Mouse (Mus musculus) kidney, postnatal 25 days (tissue): ENCODE measurements around the gene Kif13a.

Source experiments
- DNase-seq, 2 experiments: peaks; one replicate each; pipeline ENCODE4 v3.0.0; 2021; ENCODE audit warnings: mixed read lengths in 2 of 2

The Kif13a gene

DNA sequence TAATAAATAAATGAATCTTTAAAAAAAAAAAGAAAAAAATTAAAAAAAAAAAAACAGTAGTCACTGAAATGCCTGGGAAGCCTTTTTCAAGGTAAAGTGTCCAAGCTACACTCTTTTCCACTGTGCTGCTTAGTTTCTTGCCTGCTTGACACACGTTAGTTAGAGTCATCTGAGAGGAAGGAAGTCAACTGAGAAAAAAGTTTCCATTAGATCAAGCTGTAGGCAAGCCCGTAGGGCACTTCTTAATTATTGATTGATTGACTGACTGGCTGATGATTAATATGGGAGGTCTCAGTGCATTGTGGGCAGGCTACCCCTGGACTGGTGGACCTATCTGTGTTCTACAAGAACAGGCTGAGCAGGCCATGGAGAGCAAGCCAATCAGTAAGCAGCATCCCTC, 9.9 kb downstream of the Kif13a start:
- DNase-seq, result no peak

- no peak for DNase-seq
Measured at GRCm38 (mm10) chr13:46918509-46918908, 11.2 kb downstream of the Kif13a start.

GRCm38 (mm10) chr13:46911960-46912359, 17.7 kb downstream of the Kif13a start:
- no peak for DNase-seq

GRCm38 (mm10) chr13:46911018-46911419, 18.6 kb downstream of the Kif13a start:
- DNase-seq, result no peak

DNA sequence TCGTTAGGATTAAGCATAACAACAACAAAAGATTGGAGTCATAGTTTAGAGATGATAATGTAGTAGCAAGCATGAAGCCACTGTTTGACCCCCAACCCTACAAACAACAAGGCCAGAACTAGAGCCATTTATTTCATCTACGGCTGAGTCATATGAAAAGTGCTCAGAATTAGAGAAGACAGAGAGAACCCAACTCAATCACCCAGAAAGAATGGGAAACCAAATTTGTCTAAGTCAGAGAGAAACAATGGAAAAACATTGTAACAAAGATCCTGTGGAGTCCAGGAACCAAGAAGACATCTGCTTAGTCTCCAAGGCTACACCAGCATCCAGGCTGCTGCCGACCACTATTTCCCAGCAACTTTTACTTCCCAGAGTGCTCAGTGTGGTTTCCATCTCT, 19.7 kb downstream of the Kif13a start:
- DNase-seq, result no peak

DNA sequence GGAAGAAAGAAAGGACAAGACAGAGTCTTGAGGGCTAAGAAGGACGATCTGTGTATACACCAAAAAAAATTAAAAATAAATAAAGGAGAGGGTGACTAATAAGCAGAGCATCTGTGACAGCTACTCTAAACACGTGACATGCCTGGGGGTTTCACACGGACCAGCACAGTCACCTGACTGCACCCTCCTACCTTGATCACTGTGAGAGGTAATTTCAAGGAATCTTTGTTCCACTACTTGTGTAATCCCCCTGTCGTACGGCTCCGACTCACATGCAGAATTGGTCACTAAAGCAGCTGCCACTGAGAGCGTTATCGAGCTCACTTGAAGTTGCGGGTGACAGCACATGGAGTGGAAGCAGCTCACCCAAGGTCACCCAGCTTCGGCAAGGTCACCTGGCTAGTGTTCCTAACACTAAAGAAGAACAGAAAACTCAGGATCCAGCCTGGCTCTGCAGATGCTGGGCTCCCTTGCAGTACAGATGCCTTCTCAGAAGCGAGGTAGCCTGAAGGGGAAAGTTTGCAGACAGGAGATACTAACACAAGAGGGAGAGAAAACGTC, 20.6 kb downstream of the Kif13a start:
- DNase-seq, result no peak

GRCm38 (mm10) chr13:46908387-46908786, 21.3 kb downstream of the Kif13a start:
- no peak for DNase-seq

DNA sequence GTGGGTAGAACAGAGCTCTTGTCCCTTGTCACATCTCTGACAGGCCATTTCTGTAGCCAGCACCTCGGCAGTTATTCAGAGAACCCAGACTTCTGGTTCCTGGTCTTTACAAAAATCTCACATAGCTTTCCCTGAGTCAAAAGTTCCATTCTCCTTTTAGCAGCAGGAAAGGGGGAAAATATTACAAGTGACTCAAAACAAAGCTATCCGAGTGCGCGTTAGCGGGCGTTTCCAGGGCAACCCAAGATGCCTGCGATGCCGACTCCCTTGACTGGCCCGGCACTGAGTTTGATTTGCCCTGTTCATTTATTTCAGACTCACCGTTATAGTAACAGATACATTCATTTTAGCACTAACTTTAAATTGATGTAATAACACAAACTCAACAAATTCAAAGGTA, 21.8 kb downstream of the Kif13a start:
- DNase-seq, result no peak

DNA sequence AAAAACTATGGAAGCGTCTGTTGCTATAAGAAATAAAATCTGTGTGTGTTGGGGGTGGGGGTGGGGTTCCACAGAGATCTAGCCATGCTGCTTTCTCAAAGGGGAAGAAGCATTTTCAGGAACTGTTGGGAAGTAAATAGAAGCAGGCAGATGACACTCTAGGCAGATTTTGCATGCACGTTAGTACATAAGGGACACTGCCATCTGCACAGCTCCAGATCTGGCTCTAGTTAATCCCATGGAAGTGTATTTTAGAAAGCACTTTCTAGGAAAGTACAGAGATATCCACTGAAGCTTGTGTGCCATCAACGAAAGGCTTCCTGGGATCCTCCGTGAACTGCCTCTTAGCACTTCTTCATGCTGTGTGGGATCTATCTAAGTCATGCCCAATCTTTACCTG, 22.6 kb downstream of the Kif13a start:
- DNase-seq, result no peak

DNA sequence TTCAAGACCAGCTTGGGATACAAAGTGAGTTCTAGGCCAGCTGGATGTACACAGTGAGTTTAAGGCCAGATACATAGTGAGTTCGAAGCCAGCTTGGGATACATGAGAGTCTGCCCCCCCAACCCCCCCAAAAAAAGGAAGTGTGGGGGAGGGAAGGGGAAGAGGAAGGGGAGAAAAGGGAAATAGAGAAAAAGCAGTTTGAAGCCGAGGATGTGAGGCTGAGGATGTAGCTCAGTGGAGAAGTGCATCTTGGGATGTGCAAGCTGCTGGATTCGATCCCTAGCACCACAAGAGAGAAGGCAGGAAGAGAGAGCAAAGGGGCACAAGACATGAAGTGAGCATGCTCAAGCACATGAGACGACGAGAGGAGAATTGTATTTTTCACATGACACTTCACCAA, 23.7 kb downstream of the Kif13a start:
- no peak for DNase-seq

GRCm38 (mm10) chr13:46904982-46905621, 24.6 kb downstream of the Kif13a start:
- peak in 1 of 2 experiments; percentile 25 for DNase-seq

DNA sequence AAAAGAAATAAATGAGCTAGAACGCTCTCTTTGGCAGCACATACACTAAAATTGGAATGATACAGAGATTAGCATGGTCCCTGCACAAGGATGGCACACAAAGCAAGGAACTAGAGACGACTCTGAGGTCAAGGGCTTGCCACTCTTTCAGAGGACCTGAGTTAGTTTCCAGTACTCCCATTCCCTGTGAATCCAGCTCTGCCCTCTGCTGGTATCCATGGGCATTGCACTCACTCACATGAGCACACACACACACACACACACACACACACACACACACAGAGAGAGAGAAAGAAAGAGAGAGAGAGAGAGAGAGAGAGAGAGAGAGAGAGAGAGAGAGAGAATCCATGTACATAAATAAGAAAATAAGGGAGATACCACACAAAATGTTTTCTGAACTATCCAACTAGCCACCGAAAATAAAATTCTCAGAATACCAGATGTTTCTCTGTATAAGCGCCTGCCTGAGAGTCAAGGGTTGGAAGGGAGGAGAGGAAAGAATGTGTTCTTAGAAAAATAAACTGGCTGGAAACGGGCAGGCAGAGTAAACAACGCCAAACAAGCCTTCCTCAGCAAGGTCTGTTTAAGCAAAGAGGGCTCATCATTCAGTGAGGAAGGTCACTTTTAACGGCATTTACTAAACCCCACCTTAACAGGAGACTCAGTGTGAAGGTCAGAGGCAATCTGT, 27.0 kb downstream of the Kif13a start:
- DNase-seq, result no peak

- peak in 1 of 2 experiments; percentile 31 for DNase-seq
Measured at GRCm38 (mm10) chr13:46900870-46901555, 28.7 kb downstream of the Kif13a start.

GRCm38 (mm10) chr13:46898837-46899236, 30.8 kb downstream of the Kif13a start:
- peak; percentile 23 to 39 for DNase-seq

- no peak for DNase-seq
Measured at GRCm38 (mm10) chr13:46898411-46898810, 31.3 kb downstream of the Kif13a start.

GRCm38 (mm10) chr13:46892380-46892779, 37.3 kb downstream of the Kif13a start:
- DNase-seq, result no peak

GRCm38 (mm10) chr13:46888150-46888683, 41.5 kb downstream of the Kif13a start:
- peak in 1 of 2 experiments; percentile 19 for DNase-seq

DNA sequence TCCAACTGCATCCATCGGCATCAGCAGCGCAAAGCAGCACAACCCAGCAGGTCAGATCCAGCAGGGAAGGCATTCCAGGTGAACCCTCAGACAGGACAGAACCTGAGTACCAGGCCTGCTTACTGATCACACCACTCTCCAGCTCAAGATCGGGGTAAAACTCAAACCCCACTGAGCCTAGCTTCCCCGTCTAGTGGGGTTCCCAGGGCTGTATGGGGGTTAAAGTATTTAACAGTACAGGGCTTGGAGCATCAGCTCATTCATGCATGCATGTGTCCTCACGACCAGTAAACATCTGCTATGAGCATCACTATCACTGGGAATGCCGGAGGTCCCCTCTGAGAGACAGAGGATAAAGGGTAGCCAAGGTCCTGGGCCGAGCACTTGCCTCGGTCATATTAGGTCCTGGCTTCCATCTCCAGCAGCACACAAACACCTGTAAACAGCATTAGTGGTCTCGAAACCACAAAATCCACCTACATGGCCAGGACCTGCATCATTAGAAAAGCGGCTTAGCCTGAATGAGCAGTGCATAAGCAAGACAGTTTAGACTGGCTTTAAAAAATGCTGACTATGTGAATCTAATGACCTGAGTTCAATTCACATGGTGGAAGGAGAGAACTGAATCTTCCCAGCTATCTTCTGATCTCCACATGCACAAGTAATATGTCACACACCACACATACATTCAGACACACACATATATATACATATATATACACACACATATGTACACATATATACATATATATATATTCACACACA, 43.0 kb downstream of the Kif13a start:
- no peak for DNase-seq

DNA sequence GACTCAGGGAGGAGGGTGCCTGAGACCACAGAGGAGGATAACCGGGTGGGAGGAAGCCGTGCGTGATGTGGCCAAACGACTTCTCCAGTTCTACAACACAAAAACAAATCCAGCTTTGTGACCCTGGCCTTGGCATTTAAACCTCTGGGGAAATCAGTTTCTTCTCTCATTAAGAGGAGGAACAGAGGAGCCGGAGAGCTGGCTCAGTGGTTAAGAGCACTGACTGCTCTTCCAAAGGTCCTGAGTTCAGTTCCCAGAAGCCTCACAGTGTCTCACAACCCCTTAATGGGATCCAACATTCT, 44.0 kb downstream of the Kif13a start:
- no peak for DNase-seq

DNA sequence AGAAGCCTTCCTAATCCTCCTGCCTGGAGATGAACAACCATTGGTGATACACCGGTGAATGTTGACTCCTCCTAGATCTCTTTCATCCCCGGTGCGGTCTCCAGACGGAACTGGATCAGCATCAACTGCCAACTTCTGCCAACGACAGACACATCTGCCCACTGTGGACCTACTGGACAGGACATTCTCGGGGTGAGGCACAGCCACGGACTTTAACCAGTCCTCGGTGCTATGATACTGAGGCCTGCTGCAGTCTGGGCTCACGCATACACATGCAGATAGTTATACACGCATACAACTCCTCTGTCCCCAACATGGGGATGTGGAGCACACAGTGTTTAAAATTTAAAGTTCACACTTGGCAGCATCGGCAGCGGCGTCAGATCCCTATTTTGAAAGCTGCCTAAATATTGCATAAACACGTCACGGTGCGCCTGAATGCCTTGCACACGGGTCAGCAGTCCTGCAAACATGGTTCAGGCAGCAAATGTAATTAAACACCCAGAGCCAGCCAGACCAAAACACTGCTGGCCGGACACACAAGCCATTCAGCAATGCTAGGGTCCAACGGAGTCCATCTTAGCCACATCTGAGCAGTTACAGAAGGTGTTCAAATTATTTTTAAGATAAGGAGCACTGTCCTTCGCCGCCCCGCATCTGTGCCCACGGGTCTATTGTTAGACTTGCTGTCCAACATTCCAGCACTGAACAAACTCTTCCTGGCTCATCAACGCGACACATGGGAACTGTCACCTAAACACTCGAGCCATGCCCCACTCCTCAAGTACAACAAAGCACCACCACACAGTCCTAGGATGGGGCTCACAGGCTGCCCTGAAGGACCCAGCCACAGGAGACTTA, 44.5 kb downstream of the Kif13a start:
- no peak for DNase-seq

- DNase-seq, result no peak
Measured at GRCm38 (mm10) chr13:46883976-46884375, 45.7 kb downstream of the Kif13a start.

- DNase-seq, result peak; percentile 62 to 82
Measured at GRCm38 (mm10) chr13:46883381-46883780, 46.3 kb downstream of the Kif13a start.
